Mouse (Mus musculus): ENCODE results near the gene Men1.

- no peak for TF ChIP-seq CHD1 (IDR thresholded peaks at IDR 0.05; ENCODE audit: low read depth, low read length)
- no peak for TF ChIP-seq POLR2A (IDR thresholded peaks at IDR 0.05; ENCODE audit: low read depth, low read length)
- no peak for TF ChIP-seq E2F4 (IDR thresholded peaks at IDR 0.05; ENCODE audit: insufficient replicate concordance, low read depth, low read length)
- TF ChIP-seq EP300 (IDR thresholded peaks at IDR 0.05; ENCODE audit: low read length): no peak
- no peak for TF ChIP-seq ZC3H11A (IDR thresholded peaks at IDR 0.05; ENCODE audit: low read depth, low read length)
- no peak for TF ChIP-seq GABPA (IDR thresholded peaks at IDR 0.05; ENCODE audit: insufficient replicate concordance, low read depth, low read length)
Observed at GRCm38 (mm10) chr19:6346023-6346422, 11.2 kb downstream of the Men1 start.
